Mouse (Mus musculus) liver, postnatal 0 days (tissue): Measurements from ENCODE around the gene Amz2.

Experiments
- CTCF ChIP-seq: sonication (generic); IDR thresholded peaks from 2 replicates; pipeline ENCODE4 v1.5.1; 2016; ENCODE audit warnings: antibody characterized with exemption, low read depth
- EP300 ChIP-seq: IDR thresholded peaks from 2 replicates; pipeline ENCODE4 v1.6.1; 2016; ENCODE audit warnings: antibody characterized with exemption, low read depth, mild to moderate bottlenecking

DNA sequence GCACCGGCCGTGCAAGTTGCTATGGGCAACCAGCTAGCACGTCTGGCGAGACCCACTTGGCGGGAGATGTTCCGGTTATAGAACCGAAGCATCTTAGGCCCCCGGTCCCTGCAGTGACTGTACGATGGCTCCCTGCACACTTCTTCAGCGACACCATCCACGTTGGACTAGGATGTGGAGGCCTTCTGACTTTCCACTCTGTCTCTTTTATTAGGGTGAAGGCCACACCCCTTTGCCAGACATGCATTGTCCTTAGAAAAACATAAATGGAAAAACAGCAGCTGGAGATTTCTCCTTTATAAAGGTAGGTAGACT, 483 bp downstream of the Amz2 start:
- no peak for TF ChIP-seq CTCF
- no peak for TF ChIP-seq EP300
